Mouse (Mus musculus): ENCODE results near the gene Ifi203. TPM values are rescaled to one million over a fixed set of nuclear protein-coding genes. Genes with fewer than 3 reads are reported as not detected.
"Not testable (repeated sequence)": the region's sequence is repeated elsewhere in the genome, so short reads cannot be mapped to it uniquely, and the experiment has no call there.

Gene Ifi203
- polyA plus RNA-seq, 1 experiment from 2014 or later: 0.17 TPM

GRCm38 (mm10) chr1:173913256-173913791 is 29.1 kb downstream of the Ifi203 start:
- H3K9ac ChIP-seq (replicated peaks; ENCODE audit: low read length); H3K36me3 ChIP-seq (replicated peaks; ENCODE audit: control insufficient read depth, insufficient read depth, low read depth, low read length); H3K4me3 ChIP-seq (ENCODE audit: low read depth, low read length); H3K27me3 ChIP-seq (ENCODE audit: control insufficient read depth, insufficient read depth, low read length); H3K4me2 ChIP-seq (ENCODE audit: low read depth, low read length); H3K27ac ChIP-seq (replicated peaks; ENCODE audit: low read depth, low read length); ATAC-seq (replicated peaks; ENCODE audit: insufficient number of reproducible peaks, low FRiP score, low TSS enrichment, low read depth); DNase-seq (ENCODE audit: low spot score); H3K4me1 ChIP-seq (ENCODE audit: control insufficient read depth, insufficient read depth, low read length); H3K9me3 ChIP-seq (replicated peaks; ENCODE audit: control insufficient read depth, low read length): not testable (repeated sequence)

GRCm38 (mm10) chr1:173912548-173913255 is 29.8 kb downstream of the Ifi203 start, which contains the start of gene Ifi211:
Gene Ifi211, minus strand, starts transcription at chr1:173913046.
- not testable (repeated sequence) for H3K27me3 ChIP-seq (ENCODE audit: control insufficient read depth, insufficient read depth, low read length); H3K4me1 ChIP-seq (ENCODE audit: control insufficient read depth, insufficient read depth, low read length); H3K36me3 ChIP-seq (replicated peaks; ENCODE audit: control insufficient read depth, insufficient read depth, low read depth, low read length); H3K9me3 ChIP-seq (replicated peaks; ENCODE audit: control insufficient read depth, low read length); DNase-seq (ENCODE audit: low spot score); H3K4me2 ChIP-seq (ENCODE audit: low read depth, low read length); ATAC-seq (replicated peaks; ENCODE audit: insufficient number of reproducible peaks, low FRiP score, low TSS enrichment, low read depth); H3K27ac ChIP-seq (replicated peaks; ENCODE audit: low read depth, low read length); H3K4me3 ChIP-seq (ENCODE audit: low read depth, low read length); H3K9ac ChIP-seq (replicated peaks; ENCODE audit: low read length)
- WGBS: 80% methylated on average over 6 of the region's 6 CpGs

DNA sequence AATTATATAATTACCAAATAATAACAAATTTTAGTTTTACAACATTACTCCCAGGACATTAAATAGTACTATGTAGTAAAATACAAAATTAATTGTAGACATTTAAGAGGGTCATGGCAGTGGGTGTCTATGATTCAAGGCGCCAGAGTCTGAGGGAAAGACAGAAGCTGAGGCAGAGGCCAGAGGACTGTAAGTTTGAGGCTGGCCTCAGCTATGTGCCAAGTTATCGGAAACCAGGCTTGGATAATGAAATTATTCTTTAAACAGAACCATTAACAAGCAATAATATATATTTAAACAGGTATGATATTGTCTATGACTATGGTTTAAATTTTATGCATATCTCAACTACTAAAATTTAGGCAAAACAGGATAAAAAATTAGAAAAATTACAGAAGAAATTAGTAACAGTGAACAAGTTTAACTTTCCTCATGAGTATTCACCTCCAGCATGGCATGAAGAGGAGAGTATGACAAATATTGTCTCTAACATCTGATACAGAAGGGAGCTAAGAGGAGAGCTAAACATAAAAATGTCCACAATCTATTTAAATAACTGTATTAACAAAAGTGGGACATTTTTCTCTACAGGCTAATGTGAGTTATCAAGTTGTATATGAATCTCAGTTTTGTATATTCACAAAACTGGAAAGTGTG is 30.5 kb downstream of the Ifi203 start:
- no peaks in the 10 kb centered on the region for H3K9me3 ChIP-seq (replicated peaks; ENCODE audit: control insufficient read depth, low read length)
- H3K4me1 ChIP-seq (ENCODE audit: control insufficient read depth, insufficient read depth, low read length): no peaks in the 10 kb centered on the region
- H3K27me3 ChIP-seq (ENCODE audit: control insufficient read depth, insufficient read depth, low read length): no peaks in the 10 kb centered on the region
- H3K36me3 ChIP-seq (replicated peaks; ENCODE audit: control insufficient read depth, insufficient read depth, low read depth, low read length): no peaks in the 10 kb centered on the region
- DNase-seq (ENCODE audit: low spot score) (no peak), ATAC-seq (replicated peaks; ENCODE audit: insufficient number of reproducible peaks, low FRiP score, low TSS enrichment, low read depth) (no peak)
- H3K4me3 ChIP-seq (ENCODE audit: low read depth, low read length): no peak overlapping the region
- no peak overlapping the region for H3K9ac ChIP-seq (replicated peaks; ENCODE audit: low read length)
- no peak overlapping the region for H3K4me2 ChIP-seq (ENCODE audit: low read depth, low read length)
- no peak overlapping the region for H3K27ac ChIP-seq (replicated peaks; ENCODE audit: low read depth, low read length)
- WGBS: 89% methylated on average over 2 of the region's 2 CpGs

- not testable (repeated sequence) for ATAC-seq (replicated peaks; ENCODE audit: insufficient number of reproducible peaks, low FRiP score, low TSS enrichment, low read depth); H3K9ac ChIP-seq (replicated peaks; ENCODE audit: low read length); H3K4me3 ChIP-seq (ENCODE audit: low read depth, low read length); H3K27ac ChIP-seq (replicated peaks; ENCODE audit: low read depth, low read length); H3K4me2 ChIP-seq (ENCODE audit: low read depth, low read length); H3K36me3 ChIP-seq (replicated peaks; ENCODE audit: control insufficient read depth, insufficient read depth, low read depth, low read length); H3K27me3 ChIP-seq (ENCODE audit: control insufficient read depth, insufficient read depth, low read length); DNase-seq (ENCODE audit: low spot score); H3K9me3 ChIP-seq (replicated peaks; ENCODE audit: control insufficient read depth, low read length); H3K4me1 ChIP-seq (ENCODE audit: control insufficient read depth, insufficient read depth, low read length)
These were observed 34.1 kb downstream of the Ifi203 start for GRCm38 (mm10) chr1:173908390-173908789.

- ATAC-seq (replicated peaks; ENCODE audit: insufficient number of reproducible peaks, low FRiP score, low TSS enrichment, low read depth); H3K4me2 ChIP-seq (ENCODE audit: low read depth, low read length); H3K36me3 ChIP-seq (replicated peaks; ENCODE audit: control insufficient read depth, insufficient read depth, low read depth, low read length); H3K27ac ChIP-seq (replicated peaks; ENCODE audit: low read depth, low read length); DNase-seq (ENCODE audit: low spot score); H3K27me3 ChIP-seq (ENCODE audit: control insufficient read depth, insufficient read depth, low read length); H3K9ac ChIP-seq (replicated peaks; ENCODE audit: low read length); H3K4me1 ChIP-seq (ENCODE audit: control insufficient read depth, insufficient read depth, low read length); H3K9me3 ChIP-seq (replicated peaks; ENCODE audit: control insufficient read depth, low read length); H3K4me3 ChIP-seq (ENCODE audit: low read depth, low read length): not testable (repeated sequence)
- 75% methylated on average over 4 of the region's 4 CpGs for WGBS
These were observed 36.6 kb downstream of the Ifi203 start for GRCm38 (mm10) chr1:173905885-173906284.

GRCm38 (mm10) chr1:173889741-173890140 is 52.7 kb downstream of the Ifi203 start:
- not testable (repeated sequence) for DNase-seq (ENCODE audit: low spot score); ATAC-seq (replicated peaks; ENCODE audit: insufficient number of reproducible peaks, low FRiP score, low TSS enrichment, low read depth); H3K27ac ChIP-seq (replicated peaks; ENCODE audit: low read depth, low read length); H3K9me3 ChIP-seq (replicated peaks; ENCODE audit: control insufficient read depth, low read length); H3K27me3 ChIP-seq (ENCODE audit: control insufficient read depth, insufficient read depth, low read length); H3K9ac ChIP-seq (replicated peaks; ENCODE audit: low read length); H3K4me2 ChIP-seq (ENCODE audit: low read depth, low read length); H3K36me3 ChIP-seq (replicated peaks; ENCODE audit: control insufficient read depth, insufficient read depth, low read depth, low read length); H3K4me3 ChIP-seq (ENCODE audit: low read depth, low read length); H3K4me1 ChIP-seq (ENCODE audit: control insufficient read depth, insufficient read depth, low read length)

DNA sequence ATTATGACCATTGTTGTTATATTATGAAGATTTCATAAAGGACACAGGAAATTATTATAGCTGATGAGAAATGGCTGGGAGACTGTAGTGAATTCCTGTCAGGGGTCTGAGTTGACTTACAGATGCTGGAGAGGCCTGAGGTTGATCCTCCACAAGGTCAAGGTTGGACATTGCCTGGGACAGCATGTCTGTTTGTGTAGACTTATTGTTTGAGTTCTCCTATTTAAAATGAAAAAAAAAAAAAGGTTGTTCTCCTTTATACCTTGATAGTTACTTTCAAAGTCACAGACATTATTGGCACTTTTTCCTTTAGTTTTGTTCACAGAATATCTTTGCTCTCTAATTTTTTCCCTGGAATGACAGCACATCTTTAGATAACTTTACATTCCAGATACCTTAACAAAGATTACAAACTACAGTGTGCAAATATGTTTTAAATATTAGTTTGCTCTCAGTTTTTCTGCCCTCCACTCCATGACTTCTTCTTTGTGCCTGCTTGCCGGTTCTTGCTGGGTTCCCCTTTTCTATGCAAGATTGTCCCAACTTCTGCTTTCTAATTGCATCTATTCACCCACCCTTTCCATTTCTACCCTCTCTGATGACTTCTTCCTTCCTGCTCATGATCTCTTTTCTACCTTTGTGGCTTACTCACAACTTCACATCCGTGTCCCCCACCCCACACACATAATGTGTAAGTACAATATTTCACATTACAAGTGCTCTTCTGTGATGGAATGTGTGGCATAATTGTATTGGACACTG is 55.3 kb downstream of the Ifi203 start:
- not testable (repeated sequence) for ATAC-seq (replicated peaks; ENCODE audit: insufficient number of reproducible peaks, low FRiP score, low TSS enrichment, low read depth); H3K4me2 ChIP-seq (ENCODE audit: low read depth, low read length); H3K27ac ChIP-seq (replicated peaks; ENCODE audit: low read depth, low read length); H3K9me3 ChIP-seq (replicated peaks; ENCODE audit: control insufficient read depth, low read length); H3K4me3 ChIP-seq (ENCODE audit: low read depth, low read length); H3K9ac ChIP-seq (replicated peaks; ENCODE audit: low read length); H3K27me3 ChIP-seq (ENCODE audit: control insufficient read depth, insufficient read depth, low read length); H3K4me1 ChIP-seq (ENCODE audit: control insufficient read depth, insufficient read depth, low read length); H3K36me3 ChIP-seq (replicated peaks; ENCODE audit: control insufficient read depth, insufficient read depth, low read depth, low read length); DNase-seq (ENCODE audit: low spot score)
- WGBS: no CpG with 5 or more reads among the region's 2 CpGs
